Mouse (Mus musculus) heart, embryonic 14.5 days (tissue): Measurements from ENCODE around the gene Fam169a. TPM values are rescaled to one million over a fixed set of nuclear protein-coding genes. Genes with fewer than 3 reads are reported as not detected.
"Not testable (repeated sequence)": the region's sequence is repeated elsewhere in the genome, so short reads cannot be mapped to it uniquely, and the experiment has no call there.

Experiments
- ATAC-seq: fragments of 200-750 bp; cut with Nextera tagmentation; 2 replicates; pipeline ENCODE4 v1.8.0; 2017; ENCODE audit warnings: low read depth, moderate TSS enrichment; ENCODE audit not compliant: insufficient number of reproducible peaks, insufficient read depth, low FRiP score
- H3K27ac ChIP-seq, 2 experiments: fragments of 200-500 bp in 1 of 2; fragments of 300-500 bp in 1 of 2; sonication (generic) in 1 of 2; replicated peaks in 1 of 2; 2 replicates each; pipeline ENCODE4 v1.5.1; 2012 to 2014; ENCODE audit warnings: low read depth in 2 of 2, low read length in 2 of 2, control low read depth in 1 of 2, mild to moderate bottlenecking in 1 of 2, mixed read lengths in 1 of 2; ENCODE audit not compliant: control insufficient read depth in 1 of 2, insufficient read depth in 1 of 2
- H3K27me3 ChIP-seq: fragments of 300-500 bp; sonication (generic); 2 replicates; pipeline ENCODE4 v1.6.1; 2014; ENCODE audit warnings: mild to moderate bottlenecking, low read length, control low read depth; ENCODE audit not compliant: control insufficient read depth, insufficient read depth
- H3K36me3 ChIP-seq: fragments of 300-500 bp; sonication (generic); 2 replicates; pipeline ENCODE4 v1.6.1; 2014; ENCODE audit warnings: mild to moderate bottlenecking, control low read depth, low read length, mixed read lengths; ENCODE audit not compliant: control insufficient read depth, insufficient read depth
- H3K4me1 ChIP-seq, 2 experiments: fragments of 200-500 bp in 1 of 2; fragments of 300-500 bp in 1 of 2; sonication (generic) in 1 of 2; 2 replicates each; pipeline ENCODE4 v1.6.1; 2012 to 2014; ENCODE audit warnings: low read length in 2 of 2, control low read depth in 1 of 2, mixed read lengths in 1 of 2; ENCODE audit not compliant: control insufficient read depth in 2 of 2, insufficient read depth in 2 of 2
- H3K4me2 ChIP-seq: fragments of 300-500 bp; sonication (generic); 2 replicates; pipeline ENCODE4 v1.6.1; 2014; ENCODE audit warnings: mild to moderate bottlenecking, low read length
- H3K4me3 ChIP-seq, 2 experiments: fragments of 200-500 bp in 1 of 2; fragments of 300-500 bp in 1 of 2; sonication (generic) in 1 of 2; 2 replicates each; pipeline ENCODE4 v1.5.1; 2012 to 2014; ENCODE audit warnings: low read length in 2 of 2, mild to moderate bottlenecking in 2 of 2, control low read depth in 1 of 2, low read depth in 1 of 2, moderate library complexity in 1 of 2; ENCODE audit not compliant: control insufficient read depth in 1 of 2, insufficient read depth in 1 of 2
- H3K9ac ChIP-seq: fragments of 300-500 bp; sonication (generic); 2 replicates; pipeline ENCODE4 v1.6.1; 2014; ENCODE audit warnings: mild to moderate bottlenecking, low read length
- H3K9me3 ChIP-seq: fragments of 300-500 bp; sonication (generic); 2 replicates; pipeline ENCODE4 v1.6.1; 2016; ENCODE audit warnings: low read length, control low read depth; ENCODE audit not compliant: control insufficient read depth
- WGBS: fragments of 180-500 bp; shearing (Covaris S2); extraction: QIAGEN DNeasy Blood & Tissue Kit; methylation state at CpG from one replicate; pipeline ENCODE4 v1.1.7; 2014; 5-methylcytosine and 5-hydroxymethylcytosine counted together
- polyA plus RNA-seq: library from polyadenylated mRNA; unstranded; fragments of >200 nt; fragmentation: Nextera tagmentation; extraction: Ambion mirVana; gene quantifications from 2 replicates; pipeline ENCODE4 v1.2.1, GENCODE M21; 2014

Fam169a gene
- polyA plus RNA-seq, 1 experiment from 2014 or later: 7.1 TPM

DNA sequence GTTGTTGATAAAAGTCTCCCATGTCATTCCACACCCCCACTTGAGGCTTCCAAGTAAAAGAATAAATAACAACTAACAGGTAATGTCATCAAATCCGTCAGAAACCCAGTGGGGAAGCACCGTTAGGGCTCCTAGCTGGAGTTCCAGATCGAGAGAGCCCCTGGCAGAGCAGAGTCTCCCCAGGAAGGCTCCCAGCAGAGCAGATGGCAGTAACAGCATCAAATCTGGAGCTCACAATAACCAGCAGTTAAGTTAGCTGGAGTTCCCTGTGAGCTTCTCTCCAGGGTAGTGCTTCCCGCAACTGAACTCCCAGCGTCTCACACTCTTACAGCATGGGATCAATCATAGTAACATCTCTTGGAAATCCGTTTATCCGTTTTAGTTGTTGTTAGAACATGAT lies 37.9 kb downstream of the Fam169a start:
- no peak overlapping the region for H3K9ac ChIP-seq
- no peak for ATAC-seq
- H3K9me3 ChIP-seq: no peaks in the 10 kb centered on the region
- WGBS: 68% methylated on average over 7 of the region's 7 CpGs
- no peak overlapping the region for H3K4me2 ChIP-seq
- H3K27ac ChIP-seq: no peak overlapping the region
- H3K27me3 ChIP-seq: no peaks in the 10 kb centered on the region
- H3K4me1 ChIP-seq: no peaks in the 10 kb centered on the region
- H3K4me3 ChIP-seq: no peak overlapping the region
- H3K36me3 ChIP-seq: 0 out of 2 replicates have a peak, but pooled peaks cover 8% of the 10 kb centered on the region

DNA sequence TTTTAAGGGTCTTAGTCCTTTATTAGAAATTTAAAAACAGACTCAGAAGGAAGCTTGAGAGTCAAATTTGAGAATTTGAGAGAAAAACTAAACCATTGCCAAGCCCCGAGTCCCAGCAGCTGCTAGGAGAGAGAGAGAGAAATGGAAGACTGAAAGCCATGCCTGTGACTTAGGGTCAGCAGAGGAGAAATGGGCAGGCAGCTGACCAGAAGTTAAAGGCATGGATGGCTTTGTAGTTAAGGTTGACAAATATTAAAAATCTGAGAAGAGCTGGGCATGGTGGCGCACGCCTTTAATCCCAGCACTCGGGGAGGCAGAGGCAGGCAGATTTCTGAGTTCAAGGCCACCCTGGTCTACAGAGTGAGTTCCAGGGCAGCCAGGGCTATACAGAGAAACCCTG lies 40.6 kb downstream of the Fam169a start:
- not testable (repeated sequence) for H3K27ac ChIP-seq, H3K4me3 ChIP-seq, H3K9ac ChIP-seq, H3K4me1 ChIP-seq, H3K27me3 ChIP-seq, H3K4me2 ChIP-seq, ATAC-seq, H3K9me3 ChIP-seq
- 94% methylated on average over 4 of the region's 4 CpGs for WGBS
- 0 out of 2 replicates have a peak, but pooled peaks cover 16% of the 10 kb centered on the region for H3K36me3 ChIP-seq

DNA sequence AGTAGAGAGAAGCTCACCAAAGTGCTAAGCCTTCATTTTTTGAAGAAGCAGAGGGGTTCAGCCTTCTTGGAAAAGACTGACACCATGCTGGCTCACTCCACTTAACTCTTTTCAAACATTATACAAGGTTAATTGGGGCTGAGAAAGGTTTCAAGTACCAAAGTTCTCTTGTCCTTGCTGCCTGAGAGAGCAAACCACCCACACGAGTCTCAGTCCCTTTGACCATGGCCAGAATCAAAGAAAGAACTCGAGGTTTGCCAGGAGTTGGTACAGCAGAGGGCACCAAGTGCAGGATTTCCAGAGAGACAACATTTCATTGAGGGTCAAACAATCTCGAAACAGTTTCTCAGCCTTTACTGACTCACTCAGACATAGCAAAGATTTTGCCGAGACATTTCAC lies 42.0 kb downstream of the Fam169a start:
- H3K4me1 ChIP-seq: no peaks in the 10 kb centered on the region
- H3K9ac ChIP-seq: no peak overlapping the region
- ATAC-seq: no peak
- H3K36me3 ChIP-seq: peaks cover 22% of the 10 kb centered on the region
- H3K27ac ChIP-seq: no peak overlapping the region
- 84% methylated on average over 4 of the region's 4 CpGs for WGBS
- no peaks in the 10 kb centered on the region for H3K27me3 ChIP-seq
- no peak overlapping the region for H3K4me3 ChIP-seq
- H3K9me3 ChIP-seq: no peaks in the 10 kb centered on the region
- no peak overlapping the region for H3K4me2 ChIP-seq

DNA sequence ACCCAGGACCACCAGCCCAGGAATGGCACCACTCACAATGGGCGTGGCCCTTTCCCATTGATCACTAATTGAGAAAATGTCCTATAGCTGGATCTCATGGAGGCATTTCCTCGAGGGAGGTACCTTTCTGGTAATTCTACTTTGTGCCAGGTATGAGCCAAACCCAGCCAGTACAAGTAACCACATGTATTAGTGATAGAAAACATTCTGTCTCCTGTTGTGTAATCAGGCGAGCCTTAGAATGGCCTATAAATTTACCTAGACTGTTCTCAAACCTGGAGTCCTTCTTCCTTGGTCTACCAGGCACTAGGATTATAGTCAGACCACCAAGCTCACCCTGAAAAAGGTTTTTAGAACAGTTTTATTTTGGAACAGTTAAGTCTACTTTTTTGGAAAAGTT lies 54.3 kb downstream of the Fam169a start:
- Histone ChIP-seq H3K27ac (no peak overlapping the region), H3K9me3 (no peaks in the 10 kb centered on the region), H3K4me3 (no peak overlapping the region), H3K27me3 (no peaks in the 10 kb centered on the region), H3K36me3 (peaks cover 25% of the 10 kb centered on the region), H3K4me2 (no peak overlapping the region), H3K9ac (no peak overlapping the region), H3K4me1 (no peaks in the 10 kb centered on the region)
- WGBS: 78% methylated on average over 3 of the region's 3 CpGs
- ATAC-seq: no peak

DNA sequence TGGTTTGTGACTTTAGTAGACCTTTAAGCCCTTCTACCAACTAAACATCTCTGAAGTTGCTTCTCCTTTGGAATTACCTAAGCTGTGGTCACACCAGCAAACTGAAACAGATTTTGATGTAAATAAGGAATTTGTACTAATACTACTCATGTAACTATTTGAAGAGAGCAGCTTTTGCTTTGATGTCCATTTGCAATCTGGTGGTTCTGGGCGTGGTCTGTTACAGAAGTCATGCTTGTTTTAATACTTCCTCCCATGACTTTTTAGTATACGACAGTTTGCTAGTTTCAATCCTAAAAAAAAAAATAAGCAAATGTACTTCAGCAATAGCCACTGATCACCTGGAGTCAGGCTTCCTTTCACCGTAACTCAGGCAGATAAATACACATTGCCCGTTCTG lies 62.6 kb downstream of the Fam169a start:
- not testable (repeated sequence) for H3K27ac ChIP-seq, H3K4me1 ChIP-seq, H3K4me3 ChIP-seq, H3K27me3 ChIP-seq, H3K4me2 ChIP-seq, H3K9me3 ChIP-seq, H3K9ac ChIP-seq, ATAC-seq
- peaks cover 43% of the 10 kb centered on the region for H3K36me3 ChIP-seq
- WGBS: 96% methylated on average over 2 of the region's 4 CpGs

DNA sequence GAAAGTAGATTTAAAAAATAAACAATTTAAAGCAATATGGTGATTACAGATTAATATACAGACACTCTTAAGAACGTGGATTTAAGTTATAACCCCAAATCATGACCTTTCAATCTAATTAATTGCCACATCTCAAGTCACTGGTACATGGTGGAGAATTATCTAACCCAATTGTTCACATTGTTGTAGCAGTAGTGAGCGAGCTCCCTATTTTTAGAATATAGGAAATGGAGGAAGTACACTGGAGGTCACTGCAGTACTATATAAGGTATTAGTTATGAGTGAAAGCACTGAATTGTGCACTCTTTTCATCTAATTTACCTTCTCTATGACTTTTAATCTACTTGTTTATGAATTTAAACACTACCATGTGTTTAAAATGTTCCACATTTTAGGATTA lies 63.3 kb downstream of the Fam169a start:
- H3K9me3 ChIP-seq, H3K27me3 ChIP-seq, H3K9ac ChIP-seq, H3K4me1 ChIP-seq, H3K4me3 ChIP-seq, ATAC-seq, H3K27ac ChIP-seq, H3K4me2 ChIP-seq: not testable (repeated sequence)
- H3K36me3 ChIP-seq: peaks cover 51% of the 10 kb centered on the region
- WGBS: no CpG with 5 or more reads among the region's 2 CpGs

DNA sequence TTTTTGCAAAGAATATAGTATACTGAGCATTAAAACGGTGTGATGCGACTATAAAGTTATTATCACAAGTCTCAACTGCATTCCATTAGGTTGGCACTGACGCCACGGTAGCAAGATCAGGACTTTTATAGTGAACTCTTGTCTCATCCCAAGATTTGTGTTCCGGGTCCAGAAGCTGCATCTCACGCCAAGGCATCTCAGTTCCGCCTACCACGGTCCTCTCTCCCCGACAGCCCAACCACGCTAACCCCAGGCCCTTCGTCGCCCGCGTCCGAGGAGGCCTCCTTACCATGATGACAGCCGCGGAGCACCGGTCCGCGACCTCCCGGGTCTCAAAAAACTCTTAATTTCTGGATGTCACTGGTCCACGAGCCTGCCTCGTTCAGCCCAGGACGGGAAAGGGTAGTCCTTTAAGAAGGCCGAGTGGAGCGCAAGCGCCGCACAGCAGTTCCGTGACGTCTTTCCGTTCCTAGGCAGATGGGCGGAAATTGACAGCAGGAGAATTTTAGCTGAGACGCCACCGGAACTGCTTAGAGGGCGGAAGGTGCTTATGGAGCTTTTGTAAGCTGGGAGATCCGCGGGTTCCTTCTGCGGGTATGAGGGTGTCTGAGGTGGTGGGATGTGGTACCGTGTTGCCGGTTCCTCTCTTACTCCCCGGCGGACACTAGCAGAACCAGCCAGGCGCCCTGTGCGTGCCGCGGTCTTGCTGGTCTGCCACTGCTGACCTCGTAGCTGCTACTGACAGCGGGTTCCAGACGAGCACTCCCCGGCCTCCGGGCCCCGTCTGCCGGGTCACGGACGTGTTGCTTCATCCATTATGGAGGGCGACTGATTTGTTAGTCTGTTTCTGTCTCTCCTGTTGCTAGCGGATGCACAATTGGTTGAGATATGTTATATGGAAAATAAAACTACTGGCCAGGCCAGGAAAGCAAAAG lies 70.6 kb downstream of the Fam169a start, which contains the start of the genes Gfm2 and Nsa2:
TSS of gene Gfm2 (plus strand) at position 472 of the 935 bp plus-strand sequence.
TSS of gene Nsa2 (minus strand) at position 472 of the 935 bp plus-strand sequence.
- peaks cover 3 to 10% of the 10 kb centered on the region in 2 experiments; a peak in 2 of 4 replicates for H3K4me1 ChIP-seq
- H3K27me3 ChIP-seq: no peaks in the 10 kb centered on the region
- peak within 1 kb of the TSS; percentile 91 to 93 for H3K27ac ChIP-seq
- whole genome bisulfite sequencing: under 1% methylated on average over 57 of the region's 57 CpGs
- H3K9me3 ChIP-seq: no peaks in the 10 kb centered on the region
- H3K4me2 ChIP-seq: peak within 1 kb of the TSS; percentile 86
- H3K4me3 ChIP-seq: peak within 1 kb of the TSS; percentile 92 to 94
- peak; percentile 91 for ATAC-seq
- H3K9ac ChIP-seq: peak within 1 kb of the TSS; percentile 94
- H3K36me3 ChIP-seq: peaks cover 41% of the 10 kb centered on the region
